32 mouse cellular contexts compared by ENCODE assay signal in the genomic region with DNA sequence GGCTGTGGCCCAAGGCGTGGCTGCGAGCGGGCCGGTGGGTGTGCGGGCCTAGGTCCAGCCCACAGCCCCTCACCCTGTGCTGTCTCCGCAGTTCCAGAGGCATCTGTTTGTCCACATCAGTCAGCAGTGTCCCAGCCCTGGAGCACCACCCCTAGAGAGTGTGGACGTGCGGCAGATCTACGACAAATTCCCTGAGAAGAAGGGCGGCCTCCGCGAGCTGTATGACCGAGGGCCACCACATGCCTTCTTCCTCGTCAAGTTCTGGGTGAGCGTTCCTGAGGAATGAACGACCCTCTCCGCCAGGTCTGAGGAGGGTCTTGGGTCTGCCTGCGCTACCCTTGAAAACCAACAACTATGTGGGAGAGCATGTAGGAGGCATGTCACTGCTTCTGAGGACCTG. TPM values are rescaled to one million over a fixed set of nuclear protein-coding genes. Genes with fewer than 3 reads are reported as not detected.
DNase-seq lines count a peak whose midpoint lies in the region; ATAC-seq lines count a peak whose summit lies in the region.
"Had no signal": no experiment of that assay in that cellular context is flagged by ENCODE, and none has a peak within 500 bp of the region (broad histone marks: within the 10 kb centered on the region; RNA-seq: fewer than 3 reads in every experiment).

No protein-coding gene starts in this region.

- peaks cover 93% of the 10 kb centered on the region for H3K36me3 ChIP-seq in heart, embryonic 10.5 days
- peaks cover 84% of the 10 kb centered on the region for H3K36me3 ChIP-seq in lung, embryonic 15.5 days
- peaks cover 98% of the 10 kb centered on the region for H3K36me3 ChIP-seq in limb, embryonic 10.5 days

- no peaks in the 10 kb centered on the region for H3K9me3 ChIP-seq in heart, embryonic 10.5 days
- no peaks in the 10 kb centered on the region for H3K9me3 ChIP-seq in lung, embryonic 15.5 days
- no peaks in the 10 kb centered on the region for H3K9me3 ChIP-seq in limb, embryonic 10.5 days (replicated peaks)
- H3K9me3 ChIP-seq: embryonic facial prominence, embryonic 12.5 days; G1E; hindbrain, embryonic 13.5 days; liver, embryonic 13.5 days; midbrain, embryonic 10.5 days; stomach, embryonic 15.5 days had no signal

- no peaks in the 10 kb centered on the region for H3K27me3 ChIP-seq in heart, embryonic 10.5 days (ENCODE audit: insufficient read depth, poor library complexity, severe bottlenecking)
- no peaks in the 10 kb centered on the region for H3K27me3 ChIP-seq in lung, embryonic 15.5 days
- H3K27me3 ChIP-seq in limb, embryonic 10.5 days (ENCODE audit: low read depth, poor library complexity, severe bottlenecking): no peaks in the 10 kb centered on the region
- H3K27me3 ChIP-seq: embryonic facial prominence, embryonic 12.5 days; liver, embryonic 13.5 days; stomach, embryonic 15.5 days had no signal

- peak; percentile 66 for DNase-seq in heart, embryonic 10.5 days (ENCODE audit: low spot score)
- DNase-seq in heart, postnatal 25 days (ENCODE audit: low spot score): no peak
- DNase-seq in lung, postnatal 36 days: no peak
- DNase-seq in limb, embryonic 10.5 days (ENCODE audit: low spot score): peak; percentile 28
- DNase-seq in gastrocnemius, postnatal 10 days: no peak
- no peak for DNase-seq in cerebellum, postnatal 4 days (ENCODE audit: low spot score in 2 of 2)
- DNase-seq: adrenal gland, adult 8-10 months; cerebellum, adult 9-10 months; cerebellum, postnatal 36 days; embryo, embryonic 11 days; gastrocnemius, adult 2 months; heart, postnatal 14 days; kidney, adult 9 months; kidney, postnatal 14 days; layer of hippocampus, adult 9-11 months; liver, embryonic 13.5 days; lung, adult 2 months; lung, postnatal 14 days; right cerebral cortex, postnatal 25 days; thymus, adult 2 months; thymus, postnatal 36 days had no signal

- no peak overlapping the region for H3K4me3 ChIP-seq in heart, embryonic 10.5 days
- no peak overlapping the region for H3K4me3 ChIP-seq in lung, embryonic 15.5 days
- no peak overlapping the region for H3K4me3 ChIP-seq in limb, embryonic 10.5 days
- H3K4me3 ChIP-seq: embryonic facial prominence, embryonic 12.5 days; gastrocnemius, adult 2 months; hindbrain, embryonic 13.5 days; liver, embryonic 13.5 days; midbrain, embryonic 10.5 days; stomach, embryonic 15.5 days had no signal

- peaks cover 18% of the 10 kb centered on the region for H3K4me1 ChIP-seq in heart, embryonic 10.5 days
- H3K4me1 ChIP-seq in lung, embryonic 15.5 days: peaks cover 6% of the 10 kb centered on the region
- H3K4me1 ChIP-seq in limb, embryonic 10.5 days: peaks cover 25% of the 10 kb centered on the region

- intact Hi-C loops in heart, postnatal 25 days (cut with DNase I): no loop called here

- ATAC-seq in lung, embryonic 15.5 days (ENCODE audit: borderline replicate concordance, extremely low read depth, low FRiP score, low TSS enrichment): peak; percentile 55; the same call in 1 of the 2 replicates
- ATAC-seq: forebrain, embryonic 16.5 days; intestine, embryonic 16.5 days; midbrain, embryonic 16.5 days had no signal

- 93% methylated on average over 18 of the region's 18 CpGs for WGBS in heart, embryonic 10.5 days
- WGBS in lung, embryonic 15.5 days: 92% methylated on average over 18 of the region's 18 CpGs
- WGBS in limb, embryonic 10.5 days: 96% methylated on average over 18 of the region's 18 CpGs

- no peak overlapping the region for H3K4me2 ChIP-seq in lung, embryonic 15.5 days
- H3K4me2 ChIP-seq: embryonic facial prominence, embryonic 12.5 days; hindbrain, embryonic 13.5 days; liver, embryonic 13.5 days; stomach, embryonic 15.5 days had no signal

- no peak overlapping the region for H3K27ac ChIP-seq in heart, embryonic 10.5 days
- no peak overlapping the region for H3K27ac ChIP-seq in lung, embryonic 15.5 days
- H3K27ac ChIP-seq in limb, embryonic 10.5 days: no peak overlapping the region
- H3K27ac ChIP-seq: embryonic facial prominence, embryonic 12.5 days; gastrocnemius, adult 2 months; hindbrain, embryonic 13.5 days; liver, embryonic 13.5 days; midbrain, embryonic 10.5 days; stomach, embryonic 15.5 days had no signal

- no peak overlapping the region for H3K9ac ChIP-seq in lung, embryonic 15.5 days
- H3K9ac ChIP-seq: embryonic facial prominence, embryonic 12.5 days; hindbrain, embryonic 13.5 days; liver, embryonic 13.5 days; stomach, embryonic 15.5 days had no signal

RNA-seq across cellular contexts. Expression of gene Cd37, which starts 10.4 kb away (rescaled TPM):
- 1.5 and 2.3 TPM in 2 replicates for polyA plus RNA-seq in heart, embryonic 10.5 days (2016; fragmentation: Nextera tagmentation; extraction: Ambion mirVana)
- 1 to 10 TPM; 2.9 to 3.2 TPM for total RNA-seq in heart, postnatal 25 days (2021)
- 3.1 and 3.8 TPM in 2 replicates for polyA plus RNA-seq in lung, embryonic 15.5 days (2015; fragmentation: Nextera tagmentation; extraction: Ambion mirVana)
- 1.1 and 1.2 TPM in 2 replicates for polyA plus RNA-seq in limb, embryonic 10.5 days (2016; fragmentation: Nextera tagmentation; extraction: Ambion mirVana)
- total RNA-seq in gastrocnemius, postnatal 10 days (2021): 1 to 10 TPM; 1.8 to 3.4 TPM

RNA-seq across cellular contexts. Expression of gene Slc6a16, which starts 12.3 kb away (rescaled TPM):
- polyA plus RNA-seq in heart, embryonic 10.5 days (2016; fragmentation: Nextera tagmentation; extraction: Ambion mirVana): 0.50 and 0.83 TPM in 2 replicates
- total RNA-seq in heart, postnatal 25 days (2021): not detected
- 0.16 TPM in 1 of 2 replicates, not detected in the other for polyA plus RNA-seq in lung, embryonic 15.5 days (2015; fragmentation: Nextera tagmentation; extraction: Ambion mirVana)
- 0.24 and 0.49 TPM in 2 replicates for polyA plus RNA-seq in limb, embryonic 10.5 days (2016; fragmentation: Nextera tagmentation; extraction: Ambion mirVana)
- not detected for total RNA-seq in gastrocnemius, postnatal 10 days (2021)
- total RNA-seq: gastrocnemius, adult 2 months; heart, postnatal 14 days; megakaryocyte progenitor cell, adult 5-6 weeks; neutrophil, adult 5-6 weeks had no signal
- polyA plus RNA-seq: G1E; intestine, embryonic 16.5 days; liver, embryonic 13.5 days; stomach, embryonic 15.5 days had no signal

RNA-seq across cellular contexts. Expression of gene Tead2, which starts 13.0 kb away (rescaled TPM):
- 161 and 210 TPM in 2 replicates for polyA plus RNA-seq in heart, embryonic 10.5 days (2016; fragmentation: Nextera tagmentation; extraction: Ambion mirVana)
- 10 to 100 TPM in 1 of 2 experiments, 1 to 10 TPM in 1; 7.0 to 12.0 TPM for total RNA-seq in heart, postnatal 25 days (2021)
- 180 and 183 TPM in 2 replicates for polyA plus RNA-seq in lung, embryonic 15.5 days (2015; fragmentation: Nextera tagmentation; extraction: Ambion mirVana)
- polyA plus RNA-seq in limb, embryonic 10.5 days (2016; fragmentation: Nextera tagmentation; extraction: Ambion mirVana): 435 and 481 TPM in 2 replicates
- 10 to 100 TPM; 15.6 to 25.9 TPM for total RNA-seq in gastrocnemius, postnatal 10 days (2021)
- total RNA-seq: megakaryocyte progenitor cell, adult 5-6 weeks; neutrophil, adult 5-6 weeks had no signal
- polyA plus RNA-seq: G1E had no signal

RNA-seq across cellular contexts. Expression of gene Dkkl1, which starts 16.6 kb away (rescaled TPM):
- polyA plus RNA-seq in heart, embryonic 10.5 days (2016; fragmentation: Nextera tagmentation; extraction: Ambion mirVana): 1.2 and 1.9 TPM in 2 replicates
- total RNA-seq in heart, postnatal 25 days (2021): not detected
- 0.54 and 1.1 TPM in 2 replicates for polyA plus RNA-seq in lung, embryonic 15.5 days (2015; fragmentation: Nextera tagmentation; extraction: Ambion mirVana)
- 0.21 and 0.41 TPM in 2 replicates for polyA plus RNA-seq in limb, embryonic 10.5 days (2016; fragmentation: Nextera tagmentation; extraction: Ambion mirVana)
- not detected for total RNA-seq in gastrocnemius, postnatal 10 days (2021)
- total RNA-seq: adrenal gland, adult 8-10 months; gastrocnemius, adult 2 months; heart, postnatal 14 days had no signal
- polyA plus RNA-seq: G1E had no signal

RNA-seq across cellular contexts. Expression of gene Ccdc155, which starts 23.9 kb away (rescaled TPM):
- 0.69 and 0.88 TPM in 2 replicates for polyA plus RNA-seq in heart, embryonic 10.5 days (2016; fragmentation: Nextera tagmentation; extraction: Ambion mirVana)
- total RNA-seq in heart, postnatal 25 days (2021): not detected
- 0.75 and 1.1 TPM in 2 replicates for polyA plus RNA-seq in lung, embryonic 15.5 days (2015; fragmentation: Nextera tagmentation; extraction: Ambion mirVana)
- polyA plus RNA-seq in limb, embryonic 10.5 days (2016; fragmentation: Nextera tagmentation; extraction: Ambion mirVana): 0.45 and 0.68 TPM in 2 replicates
- 1 to 10 TPM; 2.5 to 2.8 TPM for total RNA-seq in gastrocnemius, postnatal 10 days (2021)
- total RNA-seq: G1E; gastrocnemius, adult 2 months; heart, postnatal 14 days; megakaryocyte progenitor cell, adult 5-6 weeks had no signal
- polyA plus RNA-seq: G1E had no signal

Comparison
In these comparisons a context has a peak if more than half of its experiments do, and no peak if none do; other contexts are left out.
1. DNase-seq: peak in heart, embryonic 10.5 days (single experiment) and limb, embryonic 10.5 days (single experiment); none in heart, postnatal 25 days (single experiment), lung, postnatal 36 days (single experiment), gastrocnemius, postnatal 10 days (single experiment) and cerebellum, postnatal 4 days (0 of 2).